Mouse (Mus musculus) ES-CJ7 (cell line): ENCODE data around the gene Rnf220.

Source experiments
- DNase-seq: peaks from one replicate; pipeline ENCODE4 v3.0.0; 2011; ENCODE audit warnings: low read depth, low spot score

The Rnf220 gene

GRCm38 (mm10) chr4:117489566-117489965, 7.3 kb downstream of the Rnf220 start:
- no peak for DNase-seq

GRCm38 (mm10) chr4:117487471-117487870, 9.4 kb downstream of the Rnf220 start:
- no peak for DNase-seq

- no peak for DNase-seq
These were observed 10.7 kb downstream of the Rnf220 start for GRCm38 (mm10) chr4:117486188-117486587.

GRCm38 (mm10) chr4:117485045-117485780, 11.6 kb downstream of the Rnf220 start:
- peak; percentile 69 for DNase-seq

- peak; percentile 85 for DNase-seq
These were observed 12.4 kb downstream of the Rnf220 start for GRCm38 (mm10) chr4:117484256-117485044.

GRCm38 (mm10) chr4:117483931-117484255, 13.0 kb downstream of the Rnf220 start:
- peak; percentile 72 for DNase-seq

GRCm38 (mm10) chr4:117482103-117482502, 14.7 kb downstream of the Rnf220 start:
- DNase-seq, result no peak

- DNase-seq, result no peak
These were observed 16.0 kb downstream of the Rnf220 start for GRCm38 (mm10) chr4:117480611-117481445.

GRCm38 (mm10) chr4:117479951-117480350, 16.9 kb downstream of the Rnf220 start:
- peak; percentile 58 for DNase-seq

GRCm38 (mm10) chr4:117478101-117478673, 18.7 kb downstream of the Rnf220 start:
- no peak for DNase-seq

- no peak for DNase-seq
These were observed 19.5 kb downstream of the Rnf220 start for GRCm38 (mm10) chr4:117477401-117477800.

GRCm38 (mm10) chr4:117476777-117477176, 20.1 kb downstream of the Rnf220 start:
- DNase-seq, result no peak

- no peak for DNase-seq
These were observed 20.5 kb downstream of the Rnf220 start for GRCm38 (mm10) chr4:117476355-117476754.

GRCm38 (mm10) chr4:117473985-117474354, 22.9 kb downstream of the Rnf220 start:
- peak; percentile 42 for DNase-seq

- peak; percentile 23 for DNase-seq
These were observed 23.4 kb downstream of the Rnf220 start for GRCm38 (mm10) chr4:117473291-117473984.

GRCm38 (mm10) chr4:117469471-117469870, 27.4 kb downstream of the Rnf220 start:
- DNase-seq, result no peak

- no peak for DNase-seq
These were observed 28.9 kb downstream of the Rnf220 start for GRCm38 (mm10) chr4:117467936-117468335.

- DNase-seq, result no peak
These were observed 47.7 kb downstream of the Rnf220 start for GRCm38 (mm10) chr4:117449151-117449550.

- no peak for DNase-seq
These were observed 48.9 kb downstream of the Rnf220 start for GRCm38 (mm10) chr4:117447926-117448325.

GRCm38 (mm10) chr4:117445516-117446207, 51.2 kb downstream of the Rnf220 start:
- DNase-seq, result no peak

GRCm38 (mm10) chr4:117438919-117439318, 57.9 kb downstream of the Rnf220 start:
- DNase-seq, result no peak
